Mouse (Mus musculus) liver, embryonic 14.5 days (tissue): ENCODE data around the gene Gm4707. TPM values are rescaled to one million over a fixed set of nuclear protein-coding genes. Genes with fewer than 3 reads are reported as not detected.
A peak's percentile ranks its signal among the peaks of the same experiment; 100 is the strongest.
"Not testable (repeated sequence)": the region's sequence is repeated elsewhere in the genome, so short reads cannot be mapped to it uniquely, and the experiment has no call there.

ENCODE experiments used
- ATAC-seq: fragments of 200-750 bp; cut with Nextera tagmentation; 2 replicates; pipeline ENCODE4 v1.8.0; 2017; ENCODE audit warnings: moderate number of reproducible peaks, mild to moderate bottlenecking, moderate library complexity; ENCODE audit not compliant: insufficient read depth
- DNase-seq, 3 experiments: peaks; one replicate each; pipeline ENCODE4 v3.0.0-alpha.2; 2012 to 2013; ENCODE audit warnings: low read depth in 3 of 3, low spot score in 3 of 3
- H3K27ac ChIP-seq: fragments of 300-500 bp; sonication (generic); 2 replicates; pipeline ENCODE4 v1.5.1; 2014; ENCODE audit warnings: moderate library complexity, mild to moderate bottlenecking, control low read depth, inconsistent platforms
- H3K27me3 ChIP-seq: fragments of 300-500 bp; sonication (generic); 2 replicates; pipeline ENCODE4 v1.6.1; 2014; ENCODE audit warnings: mild to moderate bottlenecking, low read length, moderate library complexity; ENCODE audit not compliant: control insufficient read depth, insufficient read depth
- H3K36me3 ChIP-seq: fragments of 300-500 bp; sonication (generic); replicated peaks from 2 replicates; pipeline ENCODE4 v1.6.1; 2014; ENCODE audit warnings: low read depth; ENCODE audit not compliant: control insufficient read depth, insufficient read depth
- H3K4me1 ChIP-seq, 2 experiments: fragments of 200-500 bp in 1 of 2; fragments of 300-500 bp in 1 of 2; sonication (generic) in 1 of 2; replicated peaks; 2 replicates each; pipeline ENCODE4 v1.6.1; 2012 to 2014; ENCODE audit warnings: antibody characterized with exemption in 1 of 2, inconsistent platforms in 1 of 2, low read length in 1 of 2; ENCODE audit not compliant: control insufficient read depth in 2 of 2, insufficient read depth in 2 of 2
- H3K4me2 ChIP-seq: fragments of 300-500 bp; sonication (generic); 2 replicates; pipeline ENCODE4 v1.6.1; 2014; ENCODE audit warnings: low read depth, mild to moderate bottlenecking, control low read depth, moderate library complexity
- H3K4me3 ChIP-seq, 2 experiments: fragments of 200-500 bp in 1 of 2; fragments of 300-500 bp in 1 of 2; sonication (generic) in 1 of 2; 2 replicates each; pipeline ENCODE4 v1.5.1; 2012 to 2014; ENCODE audit warnings: low read depth in 2 of 2, low read length in 2 of 2, mild to moderate bottlenecking in 2 of 2, control low read depth in 1 of 2, inconsistent platforms in 1 of 2, moderate library complexity in 1 of 2; ENCODE audit not compliant: insufficient read depth in 1 of 2
- H3K9ac ChIP-seq: fragments of 300-500 bp; sonication (generic); replicated peaks from 2 replicates; pipeline ENCODE4 v1.6.1; 2014; ENCODE audit warnings: mild to moderate bottlenecking, control low read depth, moderate library complexity
- H3K9me3 ChIP-seq: fragments of 300-500 bp; sonication (generic); 2 replicates; pipeline ENCODE4 v1.6.1; 2016; ENCODE audit warnings: low read length, mixed read lengths; ENCODE audit not compliant: control insufficient read depth
- CTCF ChIP-seq: IDR thresholded peaks from 2 replicates; pipeline ENCODE4 v1.5.1; 2016; ENCODE audit warnings: antibody characterized with exemption, low read depth, control low read depth
- EP300 ChIP-seq: IDR thresholded peaks from 2 replicates; pipeline ENCODE4 v1.6.1; 2016; ENCODE audit warnings: antibody characterized with exemption, low read depth
- WGBS: fragments of 180-500 bp; shearing (Covaris S2); extraction: QIAGEN DNeasy Blood & Tissue Kit; methylation state at CpG from one replicate; pipeline ENCODE4 v1.1.7; 2014; ENCODE audit not compliant: insufficient replicate concordance; 5-methylcytosine and 5-hydroxymethylcytosine counted together
- polyA plus RNA-seq, 2 experiments: library from polyadenylated mRNA; depleted of rRNA in 1 of 2; stranded (reverse) in 1 of 2; unstranded in 1 of 2; fragments of >200 nt; fragmentation: Nextera tagmentation in 1 of 2; extraction: Ambion mirVana in 1 of 2; gene quantifications; 2 replicates each; pipeline versions ENCODE4 v1.2.1 to v1.2.3; 2012 to 2014

Gene Gm4707
- polyA plus RNA-seq, 2 experiments = 0.15 to 0.19 TPM

GRCm38 (mm10) chr17:71474762-71475704 is 15.3 kb upstream of the Gm4707 start, which contains the start of gene Smchd1:
Gene Smchd1 (minus strand): TSS chr17:71475343.
- H3K4me1 ChIP-seq = peaks cover 8 to 17% of the 10 kb centered on the region in 2 experiments; a peak in 3 of 4 replicates
- peak within 1 kb of the TSS; percentile 68 for H3K9ac ChIP-seq
- under 1% methylated on average over 103 of the region's 109 CpGs for WGBS
- H3K27me3 ChIP-seq = no peaks in the 10 kb centered on the region
- H3K9me3 ChIP-seq = no peaks in the 10 kb centered on the region
- peak within 1 kb of the TSS; percentile 69 to 76 for H3K4me3 ChIP-seq
- H3K36me3 ChIP-seq = no peaks in the 10 kb centered on the region
- TF ChIP-seq EP300 = no peak
- TF ChIP-seq CTCF = no peak
- ATAC-seq (peak; percentile 96), DNase-seq (peak; percentile 89 to 90 (median 90))
- H3K27ac ChIP-seq = peak within 1 kb of the TSS; percentile 68
- peak within 1 kb of the TSS; percentile 96 for H3K4me2 ChIP-seq

GRCm38 (mm10) chr17:71474128-71474527 is 14.4 kb upstream of the Gm4707 start:
- Histone ChIP-seq H3K36me3 (no peaks in the 10 kb centered on the region), H3K4me1 (peaks cover 8 to 15% of the 10 kb centered on the region in 2 experiments; a peak in 3 of 4 replicates), H3K4me2 (peak overlapping the region; percentile 96), H3K9me3 (no peaks in the 10 kb centered on the region), H3K4me3 (peak overlapping the region; percentile 69 to 76), H3K27ac (peak overlapping the region; percentile 68; the same call in 1 of the 2 replicates), H3K9ac (peak overlapping the region; percentile 68), H3K27me3 (no peaks in the 10 kb centered on the region)
- ATAC-seq = no peak
- no peak for DNase-seq
- 9% methylated on average over 8 of the region's 8 CpGs for WGBS
- TF ChIP-seq CTCF (no peak), EP300 (no peak)

- H3K27ac ChIP-seq = no peak overlapping the region
- WGBS = 63% methylated on average over 2 of the region's 2 CpGs
- H3K4me1 ChIP-seq = peaks cover 8 to 15% of the 10 kb centered on the region in 2 experiments; a peak in 3 of 4 replicates
- no peak overlapping the region for H3K9ac ChIP-seq
- H3K9me3 ChIP-seq = no peaks in the 10 kb centered on the region
- no peak for DNase-seq
- no peak for ATAC-seq
- H3K36me3 ChIP-seq = no peaks in the 10 kb centered on the region
- H3K4me2 ChIP-seq = no peak overlapping the region
- no peak overlapping the region for H3K4me3 ChIP-seq
- no peak for TF ChIP-seq CTCF
- TF ChIP-seq EP300 = no peak
- H3K27me3 ChIP-seq = no peaks in the 10 kb centered on the region
Observed at GRCm38 (mm10) chr17:71471261-71471660, 11.5 kb upstream of the Gm4707 start.

- TF ChIP-seq EP300 = no peak
- TF ChIP-seq CTCF = no peak
- H3K4me3 ChIP-seq = no peak overlapping the region
- H3K4me1 ChIP-seq = no peaks in the 10 kb centered on the region
- no peak overlapping the region for H3K9ac ChIP-seq
- no peak for ATAC-seq
- no peak overlapping the region for H3K27ac ChIP-seq
- DNase-seq = no peak
- peaks cover 28% of the 10 kb centered on the region for H3K36me3 ChIP-seq
- WGBS = 86% methylated on average over 3 of the region's 3 CpGs
- H3K9me3 ChIP-seq = no peaks in the 10 kb centered on the region
- H3K4me2 ChIP-seq = no peak overlapping the region
- no peaks in the 10 kb centered on the region for H3K27me3 ChIP-seq
Observed at GRCm38 (mm10) chr17:71460312-71460711, 594 bp upstream of the Gm4707 start.

GRCm38 (mm10) chr17:71457361-71457760 is 2.4 kb downstream of the Gm4707 start:
- DNase-seq, H3K4me3 ChIP-seq, H3K27ac ChIP-seq, ATAC-seq, H3K4me1 ChIP-seq, H3K4me2 ChIP-seq, H3K9me3 ChIP-seq, H3K9ac ChIP-seq, H3K27me3 ChIP-seq: not testable (repeated sequence)
- 72% methylated on average over 6 of the region's 6 CpGs for WGBS
- peaks cover 14% of the 10 kb centered on the region for H3K36me3 ChIP-seq
